Mouse (Mus musculus) hindbrain, embryonic 13.5 days (tissue): ENCODE data around the gene Olfr545. TPM values are rescaled to one million over a fixed set of nuclear protein-coding genes. Genes with fewer than 3 reads are reported as not detected.

ENCODE experiments used
- ATAC-seq: fragments of 200-750 bp; cut with Nextera tagmentation; 2 replicates; pipeline ENCODE4 v1.8.0; 2017; ENCODE audit warnings: moderate TSS enrichment; ENCODE audit not compliant: low FRiP score
- H3K27ac ChIP-seq: fragments of 300-500 bp; sonication (generic); 2 replicates; pipeline ENCODE4 v1.5.1; 2015; ENCODE audit warnings: inconsistent platforms, mild to moderate bottlenecking, moderate library complexity
- H3K27me3 ChIP-seq: fragments of 300-500 bp; sonication (generic); 2 replicates; pipeline ENCODE4 v1.6.1; 2015; ENCODE audit warnings: mild to moderate bottlenecking, inconsistent platforms
- H3K36me3 ChIP-seq: fragments of 300-500 bp; sonication (generic); 2 replicates; pipeline ENCODE4 v1.6.1; 2015; ENCODE audit warnings: mild to moderate bottlenecking, inconsistent platforms
- H3K4me1 ChIP-seq: fragments of 300-500 bp; sonication (generic); replicated peaks from 2 replicates; pipeline ENCODE4 v1.6.1; 2015; ENCODE audit warnings: inconsistent platforms
- H3K4me2 ChIP-seq: fragments of 300-500 bp; sonication (generic); 2 replicates; pipeline ENCODE4 v1.6.1; 2015; ENCODE audit warnings: inconsistent platforms, mild to moderate bottlenecking, moderate library complexity
- H3K4me3 ChIP-seq: fragments of 300-500 bp; sonication (generic); 2 replicates; pipeline ENCODE4 v1.5.1; 2015; ENCODE audit warnings: mild to moderate bottlenecking, inconsistent platforms
- H3K9ac ChIP-seq: fragments of 300-500 bp; sonication (generic); 2 replicates; pipeline ENCODE4 v1.6.1; 2015; ENCODE audit warnings: mild to moderate bottlenecking, inconsistent platforms
- H3K9me3 ChIP-seq: fragments of 300-500 bp; sonication (generic); 2 replicates; pipeline ENCODE4 v1.6.1; 2016; ENCODE audit warnings: inconsistent platforms
- WGBS: fragments of 180-500 bp; shearing (Covaris S2); methylation state at CpG from one replicate; pipeline ENCODE4 v1.1.7; 2015; 5-methylcytosine and 5-hydroxymethylcytosine counted together
- polyA plus RNA-seq: library from polyadenylated mRNA; unstranded; fragments of >200 nt; fragmentation: Nextera tagmentation; extraction: Ambion mirVana; gene quantifications from 2 replicates; pipeline ENCODE4 v1.2.1, GENCODE M21; 2015

Olfr545 gene
- 0.14 and 0.19 TPM in 2 replicates for polyA plus RNA-seq

GRCm38 (mm10) chr7:102499473-102499872 lies at the start of gene Olfr545:
Gene Olfr545 (minus strand): TSS chr7:102499573.
- Histone ChIP-seq H3K9me3 (no peaks in the 10 kb centered on the region), H3K27ac (no peak within 1 kb of the TSS), H3K36me3 (no peaks in the 10 kb centered on the region), H3K4me3 (no peak within 1 kb of the TSS), H3K4me2 (no peak within 1 kb of the TSS), H3K9ac (no peak within 1 kb of the TSS), H3K27me3 (no peaks in the 10 kb centered on the region), H3K4me1 (no peaks in the 10 kb centered on the region)
- 64% methylated on average over 3 of the region's 3 CpGs for WGBS
- no peak for ATAC-seq

GRCm38 (mm10) chr7:102541251-102541650 lies 41.9 kb upstream of the Olfr545 start:
- 66% methylated on average over 3 of the region's 3 CpGs for WGBS
- no peaks in the 10 kb centered on the region for H3K27me3 ChIP-seq

GRCm38 (mm10) chr7:102540596-102540995 lies 41.2 kb upstream of the Olfr545 start, which contains the start of gene Olfr548-ps1:
Gene Olfr548-ps1 (plus strand): TSS chr7:102540896.
- H3K9me3 ChIP-seq = no peaks in the 10 kb centered on the region

More at GRCm38 (mm10) chr7:102541251-102541650, 41.9 kb upstream of the Olfr545 start:
- H3K4me2 ChIP-seq = no peak overlapping the region
- no peak overlapping the region for H3K27ac ChIP-seq
- no peak overlapping the region for H3K9ac ChIP-seq
- H3K4me3 ChIP-seq = no peak overlapping the region
- H3K9me3 ChIP-seq = no peaks in the 10 kb centered on the region
- no peaks in the 10 kb centered on the region for H3K4me1 ChIP-seq
- H3K36me3 ChIP-seq = no peaks in the 10 kb centered on the region
- no peak for ATAC-seq

GRCm38 (mm10) chr7:102534449-102534848 lies 35.1 kb upstream of the Olfr545 start, which contains the start of gene Olfr547:
Gene Olfr547 (plus strand): TSS chr7:102534749.
- ATAC-seq = no peak
- no peak within 1 kb of the TSS for H3K4me3 ChIP-seq
- H3K27me3 ChIP-seq = no peaks in the 10 kb centered on the region
- no peak within 1 kb of the TSS for H3K9ac ChIP-seq
- H3K4me2 ChIP-seq = no peak within 1 kb of the TSS
- 85% methylated on average over 1 of the region's 1 CpGs for WGBS
- H3K9me3 ChIP-seq = no peaks in the 10 kb centered on the region
- no peaks in the 10 kb centered on the region for H3K36me3 ChIP-seq
- H3K4me1 ChIP-seq = no peaks in the 10 kb centered on the region
- H3K27ac ChIP-seq = no peak within 1 kb of the TSS

More at GRCm38 (mm10) chr7:102540596-102540995, 41.2 kb upstream of the Olfr545 start, which contains the start of gene Olfr548-ps1:
- no peaks in the 10 kb centered on the region for H3K4me1 ChIP-seq
- WGBS = 91% methylated on average over 2 of the region's 2 CpGs
- no peak within 1 kb of the TSS for H3K4me3 ChIP-seq
- ATAC-seq = no peak
- H3K4me2 ChIP-seq = no peak within 1 kb of the TSS
- no peak within 1 kb of the TSS for H3K27ac ChIP-seq
- H3K9ac ChIP-seq = no peak within 1 kb of the TSS
- no peaks in the 10 kb centered on the region for H3K27me3 ChIP-seq
- H3K36me3 ChIP-seq = no peaks in the 10 kb centered on the region

- no peak overlapping the region for H3K9ac ChIP-seq
- H3K36me3 ChIP-seq = no peaks in the 10 kb centered on the region
- no peak for ATAC-seq
- H3K27ac ChIP-seq = no peak overlapping the region
- no peaks in the 10 kb centered on the region for H3K27me3 ChIP-seq
- H3K4me1 ChIP-seq = no peaks in the 10 kb centered on the region
- no peak overlapping the region for H3K4me3 ChIP-seq
- H3K4me2 ChIP-seq = no peak overlapping the region
- no peaks in the 10 kb centered on the region for H3K9me3 ChIP-seq
- WGBS = 86% methylated on average over 1 of the region's 1 CpGs
Measured at GRCm38 (mm10) chr7:102529052-102529451, 29.7 kb upstream of the Olfr545 start.

GRCm38 (mm10) chr7:102517051-102517335 lies 17.6 kb upstream of the Olfr545 start:
- peaks cover 16% of the 10 kb centered on the region for H3K27me3 ChIP-seq
- peaks cover 12% of the 10 kb centered on the region; the same call in 1 of the 2 replicates for H3K4me1 ChIP-seq
- H3K9me3 ChIP-seq = no peaks in the 10 kb centered on the region
- H3K4me3 ChIP-seq = no peak overlapping the region
- no peak overlapping the region for H3K9ac ChIP-seq
- no peaks in the 10 kb centered on the region for H3K36me3 ChIP-seq
- no peak overlapping the region for H3K4me2 ChIP-seq
- no peak for ATAC-seq
- H3K27ac ChIP-seq = no peak overlapping the region; the same call in 1 of the 2 replicates
- 73% methylated on average over 2 of the region's 2 CpGs for WGBS

GRCm38 (mm10) chr7:102516261-102517050 lies 17.1 kb upstream of the Olfr545 start:
- no peaks in the 10 kb centered on the region for H3K36me3 ChIP-seq
- 73% methylated on average over 10 of the region's 10 CpGs for WGBS
- ATAC-seq = no peak
- H3K27me3 ChIP-seq = peaks cover 22% of the 10 kb centered on the region
- no peak overlapping the region for H3K4me3 ChIP-seq
- peaks cover 12% of the 10 kb centered on the region; the same call in 1 of the 2 replicates for H3K4me1 ChIP-seq
- no peak overlapping the region; the same call in 1 of the 2 replicates for H3K27ac ChIP-seq
- no peaks in the 10 kb centered on the region for H3K9me3 ChIP-seq
- H3K4me2 ChIP-seq = no peak overlapping the region
- no peak overlapping the region for H3K9ac ChIP-seq

- WGBS = 78% methylated on average over 4 of the region's 4 CpGs
- Histone ChIP-seq H3K27me3 (peaks cover 23% of the 10 kb centered on the region), H3K4me3 (no peak overlapping the region), H3K9ac (no peak overlapping the region), H3K4me1 (peaks cover 12% of the 10 kb centered on the region; the same call in 1 of the 2 replicates), H3K36me3 (no peaks in the 10 kb centered on the region), H3K4me2 (no peak overlapping the region), H3K27ac (no peak overlapping the region), H3K9me3 (no peaks in the 10 kb centered on the region)
- ATAC-seq = no peak
Measured at GRCm38 (mm10) chr7:102514144-102514543, 14.8 kb upstream of the Olfr545 start.

GRCm38 (mm10) chr7:102512814-102513435 lies 13.6 kb upstream of the Olfr545 start:
- no peak overlapping the region for H3K27ac ChIP-seq

GRCm38 (mm10) chr7:102511927-102512326 lies 12.6 kb upstream of the Olfr545 start:
- Histone ChIP-seq H3K9me3 (no peaks in the 10 kb centered on the region), H3K27me3 (peaks cover 23% of the 10 kb centered on the region), H3K4me1 (0 out of 2 replicates have a peak, but pooled peaks cover 12% of the 10 kb centered on the region), H3K4me3 (no peak overlapping the region), H3K9ac (no peak overlapping the region), H3K36me3 (no peaks in the 10 kb centered on the region), H3K27ac (no peak overlapping the region), H3K4me2 (no peak overlapping the region)
- 91% methylated on average over 10 of the region's 10 CpGs for WGBS
- ATAC-seq = no peak

More at GRCm38 (mm10) chr7:102512814-102513435, 13.6 kb upstream of the Olfr545 start:
- Histone ChIP-seq H3K9ac (peak overlapping the region; percentile 82), H3K4me2 (peak overlapping the region; percentile 76), H3K4me3 (peak overlapping the region; percentile 54), H3K27me3 (peaks cover 23% of the 10 kb centered on the region), H3K9me3 (no peaks in the 10 kb centered on the region), H3K4me1 (peaks cover 12% of the 10 kb centered on the region; the same call in 1 of the 2 replicates), H3K36me3 (no peaks in the 10 kb centered on the region)
- ATAC-seq = peak; percentile 97
- 1% methylated on average over 54 of the region's 54 CpGs for WGBS

- Histone ChIP-seq H3K27me3 (peaks cover 23% of the 10 kb centered on the region), H3K4me2 (no peak overlapping the region), H3K36me3 (no peaks in the 10 kb centered on the region), H3K27ac (no peak overlapping the region), H3K4me3 (no peak overlapping the region), H3K9ac (no peak overlapping the region), H3K4me1 (0 out of 2 replicates have a peak, but pooled peaks cover 9% of the 10 kb centered on the region), H3K9me3 (no peaks in the 10 kb centered on the region)
- WGBS = 80% methylated on average over 7 of the region's 7 CpGs
- ATAC-seq = no peak
Measured at GRCm38 (mm10) chr7:102509726-102510125, 10.4 kb upstream of the Olfr545 start.

- 90% methylated on average over 6 of the region's 6 CpGs for WGBS
- H3K4me1 ChIP-seq = 0 out of 2 replicates have a peak, but pooled peaks cover 8% of the 10 kb centered on the region
- H3K4me3 ChIP-seq = no peak overlapping the region
- H3K9me3 ChIP-seq = no peaks in the 10 kb centered on the region
- ATAC-seq = no peak
- no peak overlapping the region for H3K27ac ChIP-seq
- no peak overlapping the region for H3K9ac ChIP-seq
- H3K27me3 ChIP-seq = peaks cover 16% of the 10 kb centered on the region
- no peaks in the 10 kb centered on the region for H3K36me3 ChIP-seq
- H3K4me2 ChIP-seq = no peak overlapping the region
Measured at GRCm38 (mm10) chr7:102508666-102509065, 9.3 kb upstream of the Olfr545 start.
